Mouse (Mus musculus): ENCODE data around the gene Rab3c. TPM values are rescaled to one million over a fixed set of nuclear protein-coding genes. Genes with fewer than 3 reads are reported as not detected.

The Rab3c gene
- polyA plus RNA-seq, 1 experiment = 0.41 TPM

DNA sequence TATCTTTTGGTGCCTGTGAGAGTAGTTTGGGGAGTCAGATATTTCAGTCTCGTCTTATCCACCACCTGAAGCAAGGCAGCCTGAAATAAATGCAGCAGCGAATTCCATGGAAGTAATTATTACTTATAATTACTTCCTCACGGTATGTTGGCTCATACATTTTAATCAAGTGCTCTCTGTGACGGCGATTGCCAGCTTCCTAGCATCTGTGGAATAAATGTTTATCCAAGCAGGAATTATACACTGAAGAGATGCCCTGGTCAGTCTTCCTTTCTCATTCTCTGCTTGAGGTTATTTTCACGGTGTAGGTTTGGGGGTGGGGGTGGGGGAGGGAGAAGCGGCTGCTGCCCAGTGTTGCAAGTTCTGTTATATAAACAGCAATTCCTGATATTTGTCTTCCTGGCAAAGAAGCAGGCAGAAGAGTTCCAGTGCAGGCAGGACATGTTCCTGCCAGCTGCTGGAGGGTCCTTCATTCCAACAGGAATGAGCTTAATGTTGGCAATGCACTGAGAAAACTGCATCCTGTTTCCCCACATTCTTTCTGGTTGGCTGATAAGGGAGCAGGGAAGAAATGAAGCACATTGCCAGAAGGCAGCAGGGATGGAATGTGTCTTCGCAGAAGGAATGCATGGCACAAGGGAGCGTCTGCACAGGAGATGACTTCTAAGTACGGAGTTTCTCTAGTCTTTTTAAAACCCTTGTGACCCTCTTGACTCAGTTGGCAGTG lies 43.4 kb downstream of the Rab3c start:
- WGBS = 33% methylated on average over 10 of the region's 10 CpGs
- Histone ChIP-seq H3K4me3 (ENCODE audit: low read depth, low read length) (no peak overlapping the region), H3K4me1 (ENCODE audit: control insufficient read depth, insufficient read depth, insufficient read length, low read length) (no peaks in the 10 kb centered on the region), H3K36me3 (ENCODE audit: control insufficient read depth, insufficient read depth, low read length) (no peaks in the 10 kb centered on the region), H3K27ac (ENCODE audit: insufficient read depth, low read depth, low read length) (no peak overlapping the region), H3K27me3 (ENCODE audit: control insufficient read depth, insufficient read depth, low read length) (no peaks in the 10 kb centered on the region)
- TF ChIP-seq CTCF (IDR thresholded peaks at IDR 0.05; ENCODE audit: extremely low read depth, insufficient read length, insufficient replicate concordance, low read depth, low read length) = no peak
- TF ChIP-seq POLR2A (IDR thresholded peaks at IDR 0.05; ENCODE audit: low read depth, low read length) = no peak

GRCm38 (mm10) chr13:110233364-110233763 lies 47.4 kb downstream of the Rab3c start:
- Histone ChIP-seq H3K27me3 (ENCODE audit: control insufficient read depth, insufficient read depth, low read length) (no peaks in the 10 kb centered on the region), H3K36me3 (ENCODE audit: control insufficient read depth, insufficient read depth, low read length) (no peaks in the 10 kb centered on the region), H3K4me3 (ENCODE audit: low read depth, low read length) (no peak overlapping the region), H3K4me1 (ENCODE audit: control insufficient read depth, insufficient read depth, insufficient read length, low read length) (no peaks in the 10 kb centered on the region), H3K27ac (ENCODE audit: insufficient read depth, low read depth, low read length) (no peak overlapping the region)
- TF ChIP-seq CTCF (IDR thresholded peaks at IDR 0.05; ENCODE audit: extremely low read depth, insufficient read length, insufficient replicate concordance, low read depth, low read length) (no peak), POLR2A (IDR thresholded peaks at IDR 0.05; ENCODE audit: low read depth, low read length) (no peak)
- 89% methylated on average over 5 of the region's 5 CpGs for WGBS

GRCm38 (mm10) chr13:110231086-110231688 lies 49.6 kb downstream of the Rab3c start:
- no peaks in the 10 kb centered on the region for H3K4me1 ChIP-seq (ENCODE audit: control insufficient read depth, insufficient read depth, insufficient read length, low read length)
- no peak for TF ChIP-seq POLR2A (IDR thresholded peaks at IDR 0.05; ENCODE audit: low read depth, low read length)
- H3K4me3 ChIP-seq (ENCODE audit: low read depth, low read length) = no peak overlapping the region
- no peaks in the 10 kb centered on the region for H3K27me3 ChIP-seq (ENCODE audit: control insufficient read depth, insufficient read depth, low read length)
- no peak overlapping the region for H3K27ac ChIP-seq (ENCODE audit: insufficient read depth, low read depth, low read length)
- H3K36me3 ChIP-seq (ENCODE audit: control insufficient read depth, insufficient read depth, low read length) = no peaks in the 10 kb centered on the region
- WGBS = 68% methylated on average over 5 of the region's 5 CpGs

DNA sequence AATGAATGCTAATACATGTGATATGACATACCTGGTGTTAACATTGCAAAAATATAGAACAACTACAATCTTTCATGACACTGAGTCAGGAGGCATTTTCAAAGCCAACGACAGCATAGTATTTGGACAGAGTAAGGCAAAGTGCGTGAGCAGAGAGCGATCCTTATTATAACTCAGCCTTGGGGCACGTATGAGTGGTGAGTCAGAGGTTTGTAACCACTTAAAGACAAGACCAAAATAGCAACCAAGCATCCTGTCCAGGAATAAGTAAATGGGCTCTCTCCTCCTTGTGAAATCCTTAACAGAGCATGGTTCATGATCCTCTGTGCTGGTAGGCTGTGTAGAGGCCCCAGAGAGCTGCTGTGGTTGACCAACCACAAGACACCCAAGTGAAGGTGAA lies 50.8 kb downstream of the Rab3c start:
- no peaks in the 10 kb centered on the region for H3K27me3 ChIP-seq (ENCODE audit: control insufficient read depth, insufficient read depth, low read length)
- H3K4me3 ChIP-seq (ENCODE audit: low read depth, low read length) = no peak overlapping the region
- no peak overlapping the region for H3K27ac ChIP-seq (ENCODE audit: insufficient read depth, low read depth, low read length)
- no peaks in the 10 kb centered on the region for H3K4me1 ChIP-seq (ENCODE audit: control insufficient read depth, insufficient read depth, insufficient read length, low read length)
- H3K36me3 ChIP-seq (ENCODE audit: control insufficient read depth, insufficient read depth, low read length) = no peaks in the 10 kb centered on the region
- no peak for TF ChIP-seq CTCF (IDR thresholded peaks at IDR 0.05; ENCODE audit: extremely low read depth, insufficient read length, insufficient replicate concordance, low read depth, low read length)
- TF ChIP-seq POLR2A (IDR thresholded peaks at IDR 0.05; ENCODE audit: low read depth, low read length) = no peak
- 74% methylated on average over 4 of the region's 4 CpGs for WGBS

DNA sequence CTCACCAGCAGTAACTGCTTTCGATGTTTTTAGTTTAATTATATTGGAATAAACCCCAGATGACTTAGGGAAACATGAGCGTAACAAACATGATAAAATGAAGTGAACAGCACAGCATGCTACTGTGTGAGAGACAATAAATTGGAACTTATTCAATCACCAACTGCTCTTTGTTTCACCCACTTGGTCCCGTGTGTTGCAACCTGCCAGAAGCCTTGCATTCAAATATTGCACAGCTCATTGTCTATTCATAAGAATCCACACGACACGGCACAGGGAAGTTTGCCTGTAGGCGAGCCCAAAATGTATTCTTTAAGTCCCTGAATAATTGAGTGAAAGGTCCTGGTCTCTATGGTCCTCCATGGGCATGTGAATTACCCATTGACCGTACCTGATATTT lies 61.6 kb downstream of the Rab3c start:
- no peaks in the 10 kb centered on the region for H3K27me3 ChIP-seq (ENCODE audit: control insufficient read depth, insufficient read depth, low read length)
- no peak overlapping the region for H3K27ac ChIP-seq (ENCODE audit: insufficient read depth, low read depth, low read length)
- H3K36me3 ChIP-seq (ENCODE audit: control insufficient read depth, insufficient read depth, low read length) = no peaks in the 10 kb centered on the region
- 88% methylated on average over 7 of the region's 7 CpGs for WGBS
- no peaks in the 10 kb centered on the region for H3K4me1 ChIP-seq (ENCODE audit: control insufficient read depth, insufficient read depth, insufficient read length, low read length)
- H3K4me3 ChIP-seq (ENCODE audit: low read depth, low read length) = no peak overlapping the region
- no peak for TF ChIP-seq POLR2A (IDR thresholded peaks at IDR 0.05; ENCODE audit: low read depth, low read length)
- TF ChIP-seq CTCF (IDR thresholded peaks at IDR 0.05; ENCODE audit: extremely low read depth, insufficient read length, insufficient replicate concordance, low read depth, low read length) = no peak

DNA sequence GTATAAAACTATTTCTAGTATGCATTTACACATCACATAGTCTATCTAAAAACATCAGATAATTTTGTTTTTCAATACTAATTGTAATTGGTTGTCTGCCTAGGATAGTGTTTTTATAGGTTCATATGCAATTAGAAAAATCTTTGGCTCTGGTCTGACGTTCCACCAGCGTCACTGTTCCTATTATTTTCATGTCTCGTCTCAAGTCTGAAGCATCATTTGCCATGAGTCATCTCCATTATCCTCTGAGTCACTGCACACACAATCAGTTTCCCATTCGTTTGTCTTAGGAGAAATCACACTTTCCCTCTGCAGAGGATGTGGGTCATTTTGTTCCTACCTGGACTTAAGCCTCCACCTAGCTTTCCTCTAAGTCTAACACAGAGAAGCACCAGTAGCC lies 62.3 kb downstream of the Rab3c start:
- Histone ChIP-seq H3K27me3 (ENCODE audit: control insufficient read depth, insufficient read depth, low read length) (no peaks in the 10 kb centered on the region), H3K36me3 (ENCODE audit: control insufficient read depth, insufficient read depth, low read length) (no peaks in the 10 kb centered on the region), H3K4me3 (ENCODE audit: low read depth, low read length) (no peak overlapping the region), H3K27ac (ENCODE audit: insufficient read depth, low read depth, low read length) (no peak overlapping the region), H3K4me1 (ENCODE audit: control insufficient read depth, insufficient read depth, insufficient read length, low read length) (no peaks in the 10 kb centered on the region)
- no peak for TF ChIP-seq CTCF (IDR thresholded peaks at IDR 0.05; ENCODE audit: extremely low read depth, insufficient read length, insufficient replicate concordance, low read depth, low read length)
- TF ChIP-seq POLR2A (IDR thresholded peaks at IDR 0.05; ENCODE audit: low read depth, low read length) = no peak
- WGBS = 57% methylated on average over 4 of the region's 4 CpGs

- no peak for TF ChIP-seq POLR2A (IDR thresholded peaks at IDR 0.05; ENCODE audit: low read depth, low read length)
- no peak for TF ChIP-seq CTCF (IDR thresholded peaks at IDR 0.05; ENCODE audit: extremely low read depth, insufficient read length, insufficient replicate concordance, low read depth, low read length)
- Histone ChIP-seq H3K4me1 (ENCODE audit: control insufficient read depth, insufficient read depth, insufficient read length, low read length) (no peaks in the 10 kb centered on the region), H3K36me3 (ENCODE audit: control insufficient read depth, insufficient read depth, low read length) (no peaks in the 10 kb centered on the region), H3K4me3 (ENCODE audit: low read depth, low read length) (no peak overlapping the region), H3K27ac (ENCODE audit: insufficient read depth, low read depth, low read length) (no peak overlapping the region), H3K27me3 (ENCODE audit: control insufficient read depth, insufficient read depth, low read length) (no peaks in the 10 kb centered on the region)
- 32% methylated on average over 8 of the region's 8 CpGs for WGBS
These were observed 69.2 kb downstream of the Rab3c start for GRCm38 (mm10) chr13:110211526-110212075.
